Mouse (Mus musculus): ENCODE results near the gene Pdia5. TPM values are rescaled to one million over a fixed set of nuclear protein-coding genes. Genes with fewer than 3 reads are reported as not detected.

The Pdia5 gene
- polyA plus RNA-seq, 1 experiment from 2014 or later = 15.2 TPM

DNA sequence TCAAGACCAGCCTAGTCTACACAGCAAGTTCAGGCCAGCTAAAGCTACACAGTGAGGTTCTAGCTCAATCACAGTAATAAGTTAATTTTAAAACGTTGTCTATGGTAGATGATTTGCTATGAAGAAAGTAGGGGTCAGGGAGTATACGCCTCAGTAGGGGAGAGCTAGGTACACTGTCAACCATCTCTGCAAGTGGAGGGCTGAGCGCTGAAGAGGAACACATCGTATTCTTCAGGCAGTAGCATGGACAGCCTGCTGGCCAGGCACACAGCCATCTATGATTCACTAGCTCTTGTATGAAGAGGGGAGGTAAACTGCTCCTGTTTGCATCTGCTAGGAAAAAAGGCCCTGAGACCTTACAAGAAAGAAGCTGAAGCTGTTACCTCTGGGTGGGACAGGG lies 65.7 kb downstream of the Pdia5 start:
- Histone ChIP-seq H3K27ac (replicated peaks) (no peak overlapping the region), H3K4me3 (replicated peaks) (no peak overlapping the region), H3K27me3 (replicated peaks) (no peaks in the 10 kb centered on the region), H3K9me3 (replicated peaks) (no peaks in the 10 kb centered on the region), H3K4me2 (no peak overlapping the region), H3K36me3 (no peaks in the 10 kb centered on the region), H3K4me1 (peaks cover 14% of the 10 kb centered on the region), H3K9ac (replicated peaks) (no peak overlapping the region)
- no peak for ATAC-seq (ENCODE audit: low FRiP score)
- WGBS = 89% methylated on average over 4 of the region's 4 CpGs

DNA sequence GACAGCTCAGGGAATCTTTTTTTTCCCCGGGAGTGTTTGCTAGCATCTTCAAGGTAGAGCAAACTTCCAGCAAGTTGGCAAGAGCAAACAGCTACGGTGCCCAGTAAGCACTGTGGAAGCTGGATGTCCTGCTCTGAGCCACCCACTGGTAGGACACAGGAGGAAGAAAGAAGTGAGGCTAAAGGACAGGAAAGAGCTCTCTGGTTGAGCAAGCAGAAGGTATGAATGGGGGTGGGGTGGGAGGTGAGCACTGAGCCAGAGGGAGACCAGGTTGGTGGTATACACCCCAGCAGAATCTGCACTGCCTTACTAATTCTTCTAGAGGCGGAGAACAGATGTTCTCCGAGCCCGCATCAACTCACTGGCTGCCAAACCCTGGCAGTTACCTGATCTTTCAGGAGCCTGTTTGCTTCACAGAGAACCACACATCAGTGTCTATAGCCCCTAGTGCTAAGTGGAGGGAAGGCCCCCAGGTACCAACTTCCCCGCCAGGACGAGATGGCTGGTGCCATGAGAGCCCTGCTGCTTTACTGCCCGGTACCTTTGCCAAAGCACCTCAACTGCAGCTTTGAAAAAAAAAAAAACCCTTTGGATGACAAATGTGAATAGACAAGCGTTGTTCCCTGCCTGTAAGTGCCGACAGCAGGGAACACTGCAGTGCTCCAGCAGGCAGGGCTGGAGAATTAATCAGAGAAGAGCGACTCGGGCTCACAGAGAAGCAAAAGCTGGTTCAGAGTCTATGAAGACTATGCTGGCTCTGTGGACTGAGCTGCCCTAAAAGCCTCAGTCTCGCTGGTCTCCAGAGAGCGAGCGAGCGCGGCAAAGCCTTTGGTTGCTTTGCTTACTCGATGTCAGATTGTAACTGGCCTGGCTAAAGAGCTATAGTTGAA lies 67.2 kb downstream of the Pdia5 start:
- Histone ChIP-seq H3K4me2 (peak overlapping the region; percentile 2; the same call in 1 of the 2 replicates), H3K4me3 (replicated peaks) (no peak overlapping the region), H3K36me3 (no peaks in the 10 kb centered on the region), H3K9me3 (replicated peaks) (no peaks in the 10 kb centered on the region), H3K9ac (replicated peaks) (no peak overlapping the region), H3K27me3 (replicated peaks) (no peaks in the 10 kb centered on the region), H3K27ac (replicated peaks) (peak overlapping the region; percentile 51), H3K4me1 (peaks cover 14% of the 10 kb centered on the region)
- ATAC-seq (ENCODE audit: low FRiP score) = 0 out of 2 replicates have a peak, but pooled peaks have one; percentile 61
- WGBS = 61% methylated on average over 18 of the region's 18 CpGs

DNA sequence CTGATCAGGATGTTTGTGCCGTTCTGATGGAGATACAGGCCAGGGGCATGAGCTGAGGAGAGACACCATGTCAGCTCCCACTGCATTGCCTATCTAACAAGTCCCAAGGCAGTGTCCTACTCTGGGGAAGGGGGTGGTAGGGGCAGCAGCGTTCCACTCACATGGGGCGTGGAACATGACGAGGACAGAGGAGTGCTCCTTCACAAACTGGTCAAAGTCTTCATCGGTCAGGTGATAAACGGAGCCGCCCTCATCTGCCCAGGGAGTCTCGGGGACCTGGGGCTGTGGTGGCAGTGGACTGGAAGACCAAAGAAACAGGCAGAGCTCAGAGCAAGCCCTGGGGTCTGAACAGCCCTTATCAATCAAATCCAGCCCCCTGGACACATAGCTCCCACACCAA lies 68.0 kb downstream of the Pdia5 start:
- Histone ChIP-seq H3K9me3 (replicated peaks) (no peaks in the 10 kb centered on the region), H3K9ac (replicated peaks) (no peak overlapping the region), H3K27me3 (replicated peaks) (no peaks in the 10 kb centered on the region), H3K27ac (replicated peaks) (no peak overlapping the region), H3K4me2 (no peak overlapping the region), H3K36me3 (no peaks in the 10 kb centered on the region), H3K4me1 (peaks cover 14% of the 10 kb centered on the region), H3K4me3 (replicated peaks) (no peak overlapping the region)
- 94% methylated on average over 8 of the region's 8 CpGs for WGBS
- ATAC-seq (ENCODE audit: low FRiP score) = no peak

DNA sequence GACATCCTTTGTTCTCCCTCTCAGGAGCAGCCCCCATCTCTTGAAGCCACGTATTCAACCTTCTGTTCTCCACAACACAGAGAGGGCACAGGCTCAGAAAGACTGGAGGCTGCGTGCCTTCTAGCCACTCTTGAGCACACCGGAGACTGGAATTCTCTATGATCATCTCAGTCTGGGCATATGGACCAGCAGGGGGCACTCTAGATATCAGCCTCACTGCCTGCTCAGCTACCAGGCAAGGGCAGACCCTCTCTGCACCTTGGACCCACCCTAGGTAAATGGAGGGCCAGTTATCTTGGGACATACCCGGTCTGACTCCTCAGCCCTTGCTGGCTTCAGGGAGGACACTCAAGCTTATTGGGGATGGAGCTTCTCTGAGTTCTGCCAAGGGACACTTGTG lies 68.5 kb downstream of the Pdia5 start:
- Histone ChIP-seq H3K4me3 (replicated peaks) (no peak overlapping the region), H3K27me3 (replicated peaks) (no peaks in the 10 kb centered on the region), H3K4me2 (no peak overlapping the region), H3K36me3 (no peaks in the 10 kb centered on the region), H3K9ac (replicated peaks) (no peak overlapping the region), H3K9me3 (replicated peaks) (no peaks in the 10 kb centered on the region), H3K4me1 (peaks cover 14% of the 10 kb centered on the region), H3K27ac (replicated peaks) (no peak overlapping the region)
- WGBS = 77% methylated on average over 4 of the region's 4 CpGs
- ATAC-seq (ENCODE audit: low FRiP score) = 0 out of 2 replicates have a peak, but pooled peaks have one; percentile 40

DNA sequence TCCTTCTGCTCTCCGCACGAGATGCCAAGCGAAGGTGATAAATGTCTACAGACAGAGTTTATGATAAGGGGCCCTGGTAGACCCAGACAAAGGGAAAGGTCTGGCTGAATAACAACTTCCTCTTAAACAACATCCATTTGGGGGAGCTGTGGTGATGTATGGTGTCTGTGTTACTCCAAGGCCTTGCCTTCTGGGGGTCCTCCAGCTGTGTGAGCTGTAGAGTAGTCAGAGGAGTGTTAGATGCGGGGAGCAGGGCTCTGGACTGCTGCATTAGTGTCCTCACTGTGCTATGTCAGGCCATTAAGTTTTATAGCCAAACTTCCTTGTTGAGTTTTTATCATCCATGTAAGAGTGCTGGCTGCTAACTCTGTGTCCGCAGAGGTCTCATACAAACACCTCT lies 76.1 kb downstream of the Pdia5 start:
- ATAC-seq (ENCODE audit: low FRiP score) = no peak
- H3K4me2 ChIP-seq = no peak overlapping the region
- no peaks in the 10 kb centered on the region for H3K9me3 ChIP-seq (replicated peaks)
- H3K27ac ChIP-seq (replicated peaks) = no peak overlapping the region
- H3K4me1 ChIP-seq = no peaks in the 10 kb centered on the region
- H3K27me3 ChIP-seq (replicated peaks) = no peaks in the 10 kb centered on the region
- H3K4me3 ChIP-seq (replicated peaks) = no peak overlapping the region
- WGBS = 60% methylated on average over 5 of the region's 5 CpGs
- no peak overlapping the region for H3K9ac ChIP-seq (replicated peaks)
- no peaks in the 10 kb centered on the region for H3K36me3 ChIP-seq

DNA sequence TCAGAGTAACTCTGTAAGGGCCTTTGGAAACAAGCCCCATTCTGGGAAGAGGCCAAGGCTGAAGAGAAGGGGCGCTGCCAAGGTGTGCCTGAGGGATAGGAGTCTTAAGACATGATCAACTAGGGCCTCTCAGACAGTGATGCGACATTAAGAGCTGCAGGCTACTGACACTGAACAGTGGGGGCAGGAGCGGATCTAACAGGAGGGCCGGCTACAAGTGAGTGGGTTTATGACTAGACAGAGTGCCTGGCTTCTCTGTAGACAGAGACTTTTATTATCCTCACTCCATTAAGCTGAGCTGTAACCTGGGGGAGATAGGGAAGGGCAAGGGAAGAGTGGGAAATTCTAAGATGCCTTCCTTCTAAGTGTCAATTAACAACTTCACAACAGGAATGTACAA lies 84.0 kb downstream of the Pdia5 start:
- H3K9me3 ChIP-seq (replicated peaks) = no peaks in the 10 kb centered on the region
- no peaks in the 10 kb centered on the region for H3K27me3 ChIP-seq (replicated peaks)
- peak; percentile 78 for ATAC-seq (ENCODE audit: low FRiP score)
- peaks cover 8% of the 10 kb centered on the region for H3K4me1 ChIP-seq
- no peak overlapping the region for H3K9ac ChIP-seq (replicated peaks)
- H3K4me2 ChIP-seq = no peak overlapping the region
- 22% methylated on average over 4 of the region's 4 CpGs for WGBS
- no peak overlapping the region for H3K4me3 ChIP-seq (replicated peaks)
- no peaks in the 10 kb centered on the region for H3K36me3 ChIP-seq
- no peak overlapping the region for H3K27ac ChIP-seq (replicated peaks)

DNA sequence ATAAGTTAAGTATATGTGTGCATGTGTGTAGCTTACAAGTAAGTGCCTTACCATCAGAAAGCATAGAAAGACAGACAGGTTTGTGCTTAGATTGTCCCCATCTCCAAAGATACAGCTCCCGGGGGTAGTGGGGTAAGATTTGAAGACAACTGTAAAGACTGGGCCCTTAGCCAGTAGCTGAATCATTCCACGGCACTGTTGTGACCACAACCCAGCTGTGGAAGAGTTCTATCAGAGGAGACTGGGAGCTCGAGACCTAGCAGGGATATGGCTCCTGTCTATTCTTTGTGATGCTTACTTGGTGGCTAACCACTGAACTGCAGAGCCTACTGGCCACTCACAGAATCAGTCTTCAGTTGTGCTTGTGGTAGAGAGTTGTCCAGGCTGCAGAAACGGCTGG lies 84.5 kb downstream of the Pdia5 start:
- Histone ChIP-seq H3K4me2 (no peak overlapping the region), H3K27me3 (replicated peaks) (no peaks in the 10 kb centered on the region), H3K9me3 (replicated peaks) (no peaks in the 10 kb centered on the region), H3K27ac (replicated peaks) (no peak overlapping the region), H3K9ac (replicated peaks) (no peak overlapping the region), H3K4me1 (peaks cover 8% of the 10 kb centered on the region), H3K36me3 (no peaks in the 10 kb centered on the region), H3K4me3 (replicated peaks) (no peak overlapping the region)
- ATAC-seq (ENCODE audit: low FRiP score) = no peak
- whole genome bisulfite sequencing = 72% methylated on average over 4 of the region's 4 CpGs

DNA sequence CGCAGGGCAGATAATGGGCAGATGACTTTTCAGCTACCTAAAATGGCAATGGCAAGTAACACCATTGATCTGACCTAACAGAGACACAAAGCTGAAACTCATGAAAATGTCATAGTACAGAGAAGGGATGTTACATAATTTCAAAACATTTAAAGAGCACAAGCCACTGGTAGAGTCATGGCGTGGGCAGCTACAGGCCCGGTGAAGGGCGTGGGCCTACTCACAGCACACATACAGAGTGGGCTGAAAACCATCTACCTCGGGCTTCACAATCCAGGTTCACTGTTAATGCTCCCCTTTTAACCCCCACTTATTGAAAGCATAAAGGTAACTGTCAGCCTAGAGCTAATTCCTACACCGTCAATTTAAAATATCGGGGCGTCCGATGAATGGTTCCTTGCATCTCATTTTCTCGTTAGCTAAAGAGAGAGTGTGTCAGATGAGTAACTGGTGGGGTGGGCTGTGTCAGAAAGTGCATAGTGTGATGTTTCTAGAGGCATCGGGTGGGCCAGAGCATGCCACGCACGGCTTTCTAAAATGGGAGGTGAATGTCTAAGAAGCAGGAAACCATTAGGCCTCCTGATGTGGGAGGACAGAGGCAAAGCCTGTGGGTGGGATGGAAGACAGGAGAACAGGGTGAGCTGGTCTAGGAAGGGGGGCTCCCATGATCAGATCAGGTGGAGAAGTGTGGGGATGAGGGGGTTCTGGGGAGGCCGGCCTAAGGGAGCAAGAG lies 85.2 kb downstream of the Pdia5 start:
- Histone ChIP-seq H3K27ac (replicated peaks) (no peak overlapping the region), H3K27me3 (replicated peaks) (no peaks in the 10 kb centered on the region), H3K4me3 (replicated peaks) (no peak overlapping the region), H3K4me1 (peaks cover 8% of the 10 kb centered on the region), H3K9ac (replicated peaks) (no peak overlapping the region), H3K9me3 (replicated peaks) (no peaks in the 10 kb centered on the region), H3K36me3 (no peaks in the 10 kb centered on the region), H3K4me2 (no peak overlapping the region)
- 95% methylated on average over 14 of the region's 14 CpGs for WGBS
- no peak for ATAC-seq (ENCODE audit: low FRiP score)

DNA sequence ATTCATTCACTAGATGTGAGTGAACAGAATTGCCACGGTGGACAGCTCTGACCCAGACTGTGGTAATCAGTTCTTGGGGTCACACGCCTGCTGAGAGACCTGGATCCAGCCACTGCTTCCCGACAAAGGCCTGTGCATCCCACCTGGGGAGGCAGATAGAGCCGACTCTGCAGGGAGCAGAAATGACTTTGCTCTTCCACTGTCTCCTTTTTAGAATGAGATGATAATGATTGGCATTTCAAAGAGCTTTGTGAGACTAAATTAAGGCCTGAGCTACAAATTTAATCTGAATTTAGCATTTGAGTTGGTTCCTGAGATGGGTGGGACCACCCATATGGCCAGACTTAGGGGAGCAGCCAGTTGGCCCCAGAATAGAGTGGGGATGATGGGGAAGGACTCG lies 85.8 kb downstream of the Pdia5 start:
- Histone ChIP-seq H3K9me3 (replicated peaks) (no peaks in the 10 kb centered on the region), H3K27me3 (replicated peaks) (no peaks in the 10 kb centered on the region), H3K36me3 (no peaks in the 10 kb centered on the region), H3K4me1 (peaks cover 8% of the 10 kb centered on the region), H3K9ac (replicated peaks) (no peak overlapping the region), H3K27ac (replicated peaks) (no peak overlapping the region), H3K4me3 (replicated peaks) (no peak overlapping the region), H3K4me2 (no peak overlapping the region)
- no peak for ATAC-seq (ENCODE audit: low FRiP score)
- 63% methylated on average over 5 of the region's 5 CpGs for WGBS

DNA sequence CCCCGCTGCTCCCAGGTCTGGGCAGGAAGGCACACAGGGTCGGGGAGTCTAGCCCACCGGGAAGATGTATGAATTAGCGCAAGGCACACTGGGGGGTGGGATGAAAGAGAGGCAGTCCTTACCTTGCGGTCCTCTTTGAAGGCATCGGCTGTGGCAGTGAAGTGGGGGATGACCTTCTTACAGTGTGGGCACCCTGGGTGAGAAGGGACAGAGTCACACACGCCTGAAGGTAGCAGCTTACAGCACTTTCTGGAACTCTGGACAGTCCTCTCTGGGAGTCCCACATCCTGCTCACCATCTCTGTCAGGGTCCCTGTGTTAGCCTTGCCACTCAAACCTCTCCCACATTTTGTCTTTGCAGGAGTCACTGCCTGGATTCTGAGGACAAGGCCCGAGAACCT lies 86.8 kb downstream of the Pdia5 start:
- 92% methylated on average over 8 of the region's 8 CpGs for WGBS
- Histone ChIP-seq H3K9ac (replicated peaks) (no peak overlapping the region), H3K27me3 (replicated peaks) (no peaks in the 10 kb centered on the region), H3K4me3 (replicated peaks) (no peak overlapping the region), H3K27ac (replicated peaks) (no peak overlapping the region), H3K4me2 (no peak overlapping the region), H3K9me3 (replicated peaks) (no peaks in the 10 kb centered on the region), H3K4me1 (peaks cover 8% of the 10 kb centered on the region), H3K36me3 (no peaks in the 10 kb centered on the region)
- ATAC-seq (ENCODE audit: low FRiP score) = no peak

DNA sequence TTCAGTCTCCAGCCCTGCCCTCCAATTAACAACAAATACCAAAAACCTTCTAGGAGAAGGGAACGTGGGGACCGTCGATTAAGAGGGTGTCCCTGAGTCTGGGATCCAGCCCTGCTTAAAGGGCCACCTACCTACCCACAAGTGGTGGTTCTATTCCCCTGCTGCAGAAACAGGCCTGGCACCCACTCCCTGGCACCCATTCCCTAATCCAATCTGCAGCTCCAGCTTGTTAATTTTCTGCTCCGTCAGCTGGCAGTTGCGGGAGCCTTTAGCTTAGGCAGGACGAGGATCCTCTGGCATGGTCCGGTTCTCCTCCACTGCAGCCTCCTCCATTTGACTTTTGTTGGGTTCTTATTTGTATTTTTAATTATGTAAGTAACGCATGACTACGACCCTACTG lies 87.3 kb downstream of the Pdia5 start:
- Histone ChIP-seq H3K9ac (replicated peaks) (no peak overlapping the region), H3K4me1 (peaks cover 8% of the 10 kb centered on the region), H3K4me2 (no peak overlapping the region), H3K27me3 (replicated peaks) (no peaks in the 10 kb centered on the region), H3K36me3 (no peaks in the 10 kb centered on the region), H3K9me3 (replicated peaks) (no peaks in the 10 kb centered on the region), H3K27ac (replicated peaks) (no peak overlapping the region), H3K4me3 (replicated peaks) (no peak overlapping the region)
- ATAC-seq (ENCODE audit: low FRiP score) = no peak
- 82% methylated on average over 9 of the region's 9 CpGs for WGBS

DNA sequence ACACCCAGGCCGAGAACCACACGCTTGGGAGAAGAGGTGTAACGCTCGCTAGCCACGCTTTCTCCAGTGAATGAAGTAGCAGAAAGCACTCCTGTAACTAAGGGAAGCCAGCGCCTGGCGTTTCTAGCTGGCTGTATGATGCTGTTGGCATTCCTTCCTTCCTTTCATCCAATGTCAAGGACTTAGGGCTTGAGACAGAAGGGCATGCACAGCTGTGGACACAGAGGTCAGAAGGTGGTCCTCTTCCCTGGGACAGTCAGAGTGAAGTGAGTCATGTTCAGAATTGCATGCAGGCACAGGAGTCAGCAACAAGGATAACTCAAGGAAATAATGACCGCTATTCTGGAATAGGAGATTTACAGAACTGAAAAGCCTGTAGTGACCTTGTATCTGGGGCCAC lies 97.9 kb downstream of the Pdia5 start:
- no peaks in the 10 kb centered on the region for H3K9me3 ChIP-seq (replicated peaks)
- no peak overlapping the region for H3K9ac ChIP-seq (replicated peaks)
- no peak overlapping the region for H3K27ac ChIP-seq (replicated peaks)
- 82% methylated on average over 8 of the region's 8 CpGs for WGBS
- no peak for ATAC-seq (ENCODE audit: low FRiP score)
- no peaks in the 10 kb centered on the region for H3K36me3 ChIP-seq
- H3K4me2 ChIP-seq = no peak overlapping the region
- H3K4me1 ChIP-seq = no peaks in the 10 kb centered on the region
- H3K27me3 ChIP-seq (replicated peaks) = no peaks in the 10 kb centered on the region
- no peak overlapping the region for H3K4me3 ChIP-seq (replicated peaks)

All from neural tube, embryonic 15.5 days (tissue).